Comparison of ENCODE assay signal across 23 mouse cellular contexts in the genomic region with DNA sequence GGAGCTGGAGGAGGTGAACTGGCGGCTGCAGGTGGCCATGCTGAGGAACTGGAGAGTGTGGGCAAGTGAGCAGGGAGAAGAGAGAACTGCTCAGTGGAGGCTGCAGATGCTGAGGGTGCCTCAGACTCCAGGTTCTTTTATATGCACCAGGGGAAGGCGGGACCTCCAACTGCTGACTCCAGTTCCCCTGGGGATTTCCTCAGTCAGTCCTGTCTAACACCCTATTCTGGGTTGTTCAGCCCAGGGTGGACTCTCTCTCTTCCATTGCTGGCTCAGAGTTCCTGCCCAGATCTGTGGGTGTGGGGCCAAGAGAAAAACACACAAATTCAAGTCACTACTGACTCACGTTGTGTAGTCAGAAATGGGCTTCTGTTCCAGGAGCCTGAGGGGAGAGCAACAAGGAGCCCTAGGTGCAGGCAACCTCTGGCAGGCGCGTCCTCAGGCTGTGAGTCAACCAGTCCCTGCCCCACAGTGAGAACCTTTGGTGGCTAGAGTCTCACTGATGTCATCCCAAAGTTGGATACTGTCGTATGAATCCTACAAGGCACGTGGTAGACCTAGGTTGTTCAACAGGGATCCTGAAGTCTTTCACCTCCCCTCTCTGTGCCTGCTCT. TPM values are rescaled to one million over a fixed set of nuclear protein-coding genes. Genes with fewer than 3 reads are reported as not detected.
"Had no signal": no experiment of that assay in that cellular context is flagged by ENCODE, and none has a peak within 500 bp of the region (broad histone marks: within the 10 kb centered on the region; RNA-seq: fewer than 3 reads in every experiment).

TSS of gene Krt16 (minus strand) at position 51 of the 614 bp plus-strand sequence.

- DNase-seq: kidney, adult 18-20 months; kidney, postnatal 10 days; kidney, postnatal 4 days; left cerebral cortex, postnatal 4 days; liver, embryonic 13.5 days; lung, adult 18-20 months; lung, postnatal 36 days; midbrain, embryonic 14.5 days; retina, postnatal 1 day; right cerebral cortex, postnatal 4 days; thymus, adult 2 months; thymus, postnatal 25 days had no signal

- H3K27me3 ChIP-seq: liver, embryonic 13.5 days; neural tube, embryonic 13.5 days; stomach, embryonic 15.5 days had no signal

- H3K9me3 ChIP-seq: liver, embryonic 13.5 days; neural tube, embryonic 13.5 days; stomach, embryonic 15.5 days had no signal

- H3K36me3 ChIP-seq: liver, embryonic 13.5 days; neural tube, embryonic 13.5 days; stomach, embryonic 15.5 days had no signal

- H3K4me1 ChIP-seq: liver, embryonic 13.5 days; neural tube, embryonic 13.5 days; stomach, embryonic 15.5 days had no signal

- H3K9ac ChIP-seq: liver, embryonic 13.5 days; neural tube, embryonic 13.5 days; stomach, embryonic 15.5 days had no signal

- H3K4me3 ChIP-seq: layer of hippocampus, adult 2 months; liver, embryonic 13.5 days; neural tube, embryonic 13.5 days; stomach, embryonic 15.5 days had no signal

- H3K4me2 ChIP-seq: liver, embryonic 13.5 days; neural tube, embryonic 13.5 days; stomach, embryonic 15.5 days had no signal

- H3K27ac ChIP-seq: layer of hippocampus, adult 2 months; liver, embryonic 13.5 days; neural tube, embryonic 13.5 days; stomach, embryonic 15.5 days had no signal

RNA-seq across cellular contexts. Expression of gene Krt16, which starts in this region (rescaled TPM):
- total RNA-seq: layer of hippocampus, adult 2 months; layer of hippocampus, postnatal 10 days; left cerebral cortex, postnatal 4 days; megakaryocyte progenitor cell, adult 5-6 weeks; monocyte, adult 5-6 weeks had no signal
- polyA plus RNA-seq: kidney, embryonic 14.5 days; liver, embryonic 13.5 days; lung, embryonic 16.5 days; midbrain, embryonic 14.5 days; neural tube, embryonic 13.5 days; spleen, adult 2 months; testis, adult 2 months; urinary bladder, adult 2 months had no signal
